1 mouse cellular context compared by ENCODE assay signal in genomic region chr16:18836073-18836467, GRCm38 (mm10).
TF ChIP-seq lines count a peak whose summit lies in the region.

No protein-coding gene starts in this region.

TF ChIP-seq in CH12.LX, 34 proteins besides CTCF, POLR2A, EP300 and RAD21 (continued from another document):
- no peak for TF ChIP-seq CHD1 (IDR thresholded peaks at IDR 0.05; ENCODE audit: low read depth, low read length)
- TF ChIP-seq PAX5 (IDR thresholded peaks at IDR 0.05; ENCODE audit: low read length): no peak
TF ChIP-seq in CH12.LX: peak in this region for 0.
